Mouse (Mus musculus): ENCODE data around the gene Aqp9.

Gene Aqp9

GRCm38 (mm10) chr9:71063551-71063950 is 104.9 kb downstream of the Aqp9 start:
- no peak for DNase-seq

GRCm38 (mm10) chr9:71062976-71063375 is 105.5 kb downstream of the Aqp9 start:
- DNase-seq: no peak

- no peak for DNase-seq
Measured at GRCm38 (mm10) chr9:71062301-71062700, 106.2 kb downstream of the Aqp9 start.

Data from kidney, postnatal 14 days (tissue).